Mouse (Mus musculus) cerebellum, adult 2 months (tissue): ENCODE data around the gene Gm10799. TPM values are rescaled to one million over a fixed set of nuclear protein-coding genes. Genes with fewer than 3 reads are reported as not detected.
"Not testable (repeated sequence)": the region's sequence is repeated elsewhere in the genome, so short reads cannot be mapped to it uniquely, and the experiment has no call there.

Experiments
- DNase-seq, 2 experiments: peaks; one replicate each; pipeline ENCODE4 v3.0.0; 2021
- H3K27ac ChIP-seq: fragments of 200-500 bp; 2 replicates; pipeline ENCODE4 v1.5.1; 2012; ENCODE audit warnings: low read length, control low read depth, inconsistent platforms; ENCODE audit not compliant: insufficient read depth
- H3K27me3 ChIP-seq: fragments of 200-500 bp; 2 replicates; pipeline ENCODE4 v1.6.1; 2012; ENCODE audit warnings: inconsistent platforms, mild to moderate bottlenecking, low read length, moderate library complexity; ENCODE audit not compliant: control insufficient read depth, insufficient read depth
- H3K4me1 ChIP-seq: fragments of 200-500 bp; 2 replicates; pipeline ENCODE4 v1.6.1; 2011; ENCODE audit warnings: low read length; ENCODE audit not compliant: control insufficient read depth, insufficient read depth
- H3K4me3 ChIP-seq: fragments of 200-500 bp; replicated peaks from 2 replicates; pipeline ENCODE3; 2011; ENCODE audit warnings: mild to moderate bottlenecking, low read depth, low read length, control low read depth; ENCODE audit not compliant: insufficient read depth
- CTCF ChIP-seq: fragments of 200-500 bp; IDR thresholded peaks from 2 replicates; pipeline ENCODE4 v1.5.1; 2011; ENCODE audit warnings: low read depth, mild to moderate bottlenecking, control low read depth, low read length, moderate library complexity, borderline replicate concordance; ENCODE audit not compliant: insufficient read depth
- POLR2A ChIP-seq: fragments of 200-500 bp; IDR thresholded peaks from 2 replicates; pipeline ENCODE4 v1.6.1; 2011; ENCODE audit warnings: low read length, control low read depth, borderline replicate concordance; ENCODE audit not compliant: insufficient read depth
- WGBS: fragments of 180-500 bp; shearing (Covaris S2); methylation state at CpG from one replicate; pipeline ENCODE4 v1.1.7; 2018; 5-methylcytosine and 5-hydroxymethylcytosine counted together
- polyA plus RNA-seq: library from polyadenylated mRNA; depleted of rRNA; stranded (reverse); fragments of >200 nt; gene quantifications from 2 replicates; pipeline ENCODE4 v1.2.3, GENCODE M21; 2012

Gene Gm10799
- polyA plus RNA-seq, 1 experiment: not detected

GRCm38 (mm10) chr2:104099946-104100345 lies 31.6 kb upstream of the Gm10799 start:
- H3K4me3 ChIP-seq: no peak overlapping the region
- TF ChIP-seq CTCF: no peak
- TF ChIP-seq POLR2A: no peak
- WGBS: 66% methylated on average over 1 of the region's 1 CpGs
- H3K27me3 ChIP-seq: no peaks in the 10 kb centered on the region
- no peaks in the 10 kb centered on the region for H3K4me1 ChIP-seq
- no peak overlapping the region for H3K27ac ChIP-seq
- no peak for DNase-seq

DNA sequence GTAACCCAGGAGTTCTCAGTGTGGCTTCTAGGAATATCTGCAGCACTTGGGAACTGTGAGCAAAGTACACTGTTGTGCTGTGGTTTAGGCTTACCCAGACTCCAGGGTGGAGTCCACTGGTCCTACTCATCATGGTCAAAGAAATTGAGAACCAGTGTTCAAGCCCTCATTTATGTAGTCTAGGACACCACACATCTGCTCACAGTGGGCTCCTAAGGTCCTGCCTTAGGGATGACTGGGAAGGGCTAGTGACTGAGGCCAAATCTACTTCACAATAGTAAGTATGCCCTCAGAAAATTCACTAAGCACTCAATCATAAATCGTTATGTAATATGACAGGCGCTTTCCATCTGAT lies 30.9 kb upstream of the Gm10799 start:
- WGBS: 99% methylated on average over 2 of the region's 2 CpGs
- no peak for TF ChIP-seq CTCF
- no peak for TF ChIP-seq POLR2A

DNA sequence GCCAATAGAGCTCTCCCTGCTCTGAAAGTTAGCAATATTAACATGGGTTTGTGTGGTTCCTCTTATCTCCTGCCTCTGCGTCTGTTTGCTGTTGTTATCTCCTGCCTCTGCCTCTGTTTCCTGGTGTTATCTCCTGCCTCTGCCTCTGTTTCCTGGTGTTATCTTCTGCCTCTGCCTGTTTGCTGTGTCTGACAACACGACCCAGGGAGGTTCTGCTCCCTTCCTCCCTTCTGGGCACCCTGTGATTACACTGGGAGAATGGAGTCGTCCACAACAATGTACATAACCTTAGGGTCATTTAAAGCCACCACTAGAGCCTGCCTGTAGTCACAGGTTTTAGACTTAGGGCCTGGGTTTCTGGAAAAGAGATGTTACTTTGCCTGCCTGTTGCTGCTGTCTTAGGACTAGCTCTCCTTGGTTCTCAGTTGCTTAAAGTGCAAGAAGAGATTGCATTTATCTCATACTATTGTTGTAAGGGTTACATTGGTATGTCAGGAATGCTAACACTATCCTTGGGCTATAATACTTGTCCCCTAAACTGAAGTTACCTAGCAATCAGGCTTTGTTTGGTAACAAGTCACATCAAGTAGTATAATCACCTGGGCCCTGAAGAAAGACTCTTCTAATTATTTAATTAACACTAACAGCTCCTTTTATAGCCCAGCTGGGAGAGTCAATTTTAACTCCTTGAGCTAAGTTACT lies 30.3 kb upstream of the Gm10799 start:
- WGBS: 54% methylated on average over 3 of the region's 3 CpGs
- H3K27ac ChIP-seq: no peak overlapping the region
- no peak for TF ChIP-seq POLR2A
- no peak for TF ChIP-seq CTCF
- H3K27me3 ChIP-seq: no peaks in the 10 kb centered on the region
- DNase-seq: no peak
- no peak overlapping the region for H3K4me3 ChIP-seq
- H3K4me1 ChIP-seq: no peaks in the 10 kb centered on the region

More for the DNA sequence above, 30.9 kb upstream of the Gm10799 start:
- Histone ChIP-seq H3K27ac (no peak overlapping the region), H3K4me3 (no peak overlapping the region), H3K4me1 (no peaks in the 10 kb centered on the region), H3K27me3 (no peaks in the 10 kb centered on the region)
- no peak for DNase-seq

DNA sequence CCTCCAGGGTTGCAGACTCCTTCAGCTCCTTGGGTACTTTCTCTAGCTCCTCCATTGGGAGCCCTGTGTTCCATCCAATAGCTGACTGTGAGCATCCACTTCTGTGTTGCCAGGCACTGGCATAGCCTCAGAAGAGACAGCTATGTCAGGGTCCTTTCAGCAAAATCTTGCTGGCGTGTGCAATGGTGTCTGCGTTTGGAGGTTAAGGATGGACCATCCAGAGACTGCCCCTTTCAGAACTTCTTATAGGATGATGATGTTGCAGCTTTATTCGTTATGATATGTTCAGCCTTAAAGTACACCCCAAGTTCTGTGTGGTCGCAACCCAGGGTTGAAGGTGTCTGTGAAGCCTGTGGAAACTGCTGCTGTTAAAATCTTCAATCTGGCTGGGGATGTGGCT lies 29.0 kb upstream of the Gm10799 start:
- not testable (repeated sequence) for H3K27me3 ChIP-seq, H3K4me3 ChIP-seq, H3K4me1 ChIP-seq, H3K27ac ChIP-seq, DNase-seq
- 91% methylated on average over 4 of the region's 4 CpGs for WGBS

DNA sequence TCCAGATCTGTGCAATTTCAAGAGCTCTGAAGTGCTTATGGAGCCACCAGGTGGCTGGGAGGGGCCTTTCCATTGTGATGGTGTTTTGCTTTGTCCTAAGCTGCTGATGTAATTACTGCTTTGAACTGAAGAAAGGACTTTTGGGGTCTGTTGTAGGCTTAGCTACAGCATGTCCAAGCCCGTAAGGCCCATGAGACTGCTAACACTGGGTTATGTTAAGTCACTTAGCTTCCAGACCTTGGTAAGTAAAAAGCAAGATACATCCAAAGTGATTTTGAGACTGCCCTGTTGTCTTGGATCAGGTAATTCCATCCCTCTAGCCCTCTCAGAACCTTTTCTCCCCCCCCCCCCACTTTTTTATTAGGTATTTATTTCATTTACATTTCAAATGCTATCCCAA lies 28.4 kb upstream of the Gm10799 start:
- not testable (repeated sequence) for H3K4me1 ChIP-seq, H3K4me3 ChIP-seq, H3K27me3 ChIP-seq, DNase-seq, H3K27ac ChIP-seq
- WGBS: 97% methylated on average over 1 of the region's 1 CpGs

- Histone ChIP-seq H3K27ac (no peak overlapping the region), H3K4me3 (peak overlapping the region; percentile 48), H3K4me1 (no peaks in the 10 kb centered on the region), H3K27me3 (no peaks in the 10 kb centered on the region)
- TF ChIP-seq POLR2A: no peak
- DNase-seq: no peak
- 68% methylated on average over 10 of the region's 10 CpGs for WGBS
Observed at GRCm38 (mm10) chr2:104096256-104096655, 27.9 kb upstream of the Gm10799 start.

DNA sequence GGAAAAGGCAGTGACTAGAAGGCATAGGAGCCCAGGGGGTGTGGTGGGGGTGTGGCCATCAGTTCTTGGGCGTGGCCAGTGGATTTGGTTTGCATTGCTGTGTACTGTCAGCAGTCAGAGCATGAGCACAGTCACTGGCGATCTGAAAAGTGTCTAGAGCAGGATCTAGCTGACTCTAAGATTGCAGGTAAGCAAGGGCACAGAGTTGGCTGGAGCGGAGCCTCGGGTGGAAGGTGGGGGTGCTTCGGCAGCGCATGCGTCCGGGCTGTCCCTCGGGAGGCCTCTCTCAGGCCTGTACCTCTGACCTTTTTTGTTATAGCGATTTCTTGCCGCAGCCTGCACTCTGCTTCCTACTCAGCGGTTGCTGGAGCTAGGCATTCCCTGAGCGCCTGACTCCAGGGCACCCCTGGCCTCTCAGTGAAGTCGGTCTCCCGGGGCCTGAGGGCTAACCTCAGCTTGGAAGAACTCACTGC lies 27.4 kb upstream of the Gm10799 start, which contains the start of gene Cd59a:
Gene Cd59a, plus strand, starts transcription at position 61 of the 473 bp plus-strand sequence.
- 10% methylated on average over 15 of the region's 15 CpGs for WGBS
- H3K4me1 ChIP-seq: no peaks in the 10 kb centered on the region
- no peaks in the 10 kb centered on the region for H3K27me3 ChIP-seq
- peak within 1 kb of the TSS; percentile 48 for H3K4me3 ChIP-seq
- H3K27ac ChIP-seq: no peak within 1 kb of the TSS
- TF ChIP-seq POLR2A: peak; percentile 18; the same call in 1 of the 2 replicates
- TF ChIP-seq CTCF: no peak
- DNase-seq: peak; percentile 70 to 73

DNA sequence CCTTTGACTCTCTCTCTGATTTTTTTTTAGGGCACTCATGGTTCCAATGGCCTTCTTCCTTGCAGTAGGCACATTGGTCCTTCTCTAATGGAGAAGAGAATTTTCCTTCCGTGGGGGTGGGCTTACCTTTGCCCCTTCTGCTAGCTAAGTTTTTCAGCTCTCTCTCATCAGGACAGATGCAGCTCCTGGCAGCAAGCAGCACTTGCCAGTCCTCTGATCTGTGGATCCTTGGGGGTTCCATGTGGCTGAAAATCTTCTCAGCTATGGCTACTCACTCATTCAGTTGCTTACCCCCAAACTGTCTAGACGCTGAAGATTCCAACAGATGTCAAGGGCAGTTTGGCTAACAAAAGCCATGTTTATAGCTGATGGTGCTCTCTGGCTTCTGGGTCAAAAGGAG lies 25.0 kb upstream of the Gm10799 start:
- Histone ChIP-seq H3K27ac (no peak overlapping the region), H3K4me1 (no peaks in the 10 kb centered on the region), H3K4me3 (no peak overlapping the region), H3K27me3 (no peaks in the 10 kb centered on the region)
- DNase-seq: no peak
- no peak for TF ChIP-seq POLR2A
- TF ChIP-seq CTCF: no peak
- WGBS: 71% methylated on average over 2 of the region's 2 CpGs

DNA sequence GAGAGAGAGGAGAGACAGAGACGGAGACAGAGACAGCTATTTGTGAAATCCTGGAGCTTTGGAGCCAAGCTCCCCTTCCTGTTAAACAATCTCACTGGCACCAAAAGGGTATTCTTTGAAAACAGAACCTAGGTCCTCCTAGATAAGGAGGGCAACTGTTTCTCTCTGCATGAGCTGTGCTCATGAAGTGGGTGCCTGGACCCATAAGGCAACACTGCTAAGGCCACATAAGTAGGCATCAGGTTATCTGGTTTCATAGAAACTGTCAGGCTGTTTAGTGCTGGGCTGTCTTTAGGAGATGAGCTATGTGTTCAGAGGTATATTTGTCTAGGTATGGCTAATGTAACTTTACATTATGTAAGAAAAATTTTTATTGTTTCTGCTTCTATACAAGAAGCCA lies 19.2 kb upstream of the Gm10799 start:
- not testable (repeated sequence) for H3K27me3 ChIP-seq, H3K4me1 ChIP-seq, H3K4me3 ChIP-seq, DNase-seq, H3K27ac ChIP-seq
- WGBS: 94% methylated on average over 1 of the region's 1 CpGs

- H3K27me3 ChIP-seq, H3K27ac ChIP-seq, H3K4me1 ChIP-seq, DNase-seq, H3K4me3 ChIP-seq: not testable (repeated sequence)
Observed at GRCm38 (mm10) chr2:104084027-104084426, 15.7 kb upstream of the Gm10799 start.
